ENCODE assay signal across 8 mouse cellular contexts in the genomic region with DNA sequence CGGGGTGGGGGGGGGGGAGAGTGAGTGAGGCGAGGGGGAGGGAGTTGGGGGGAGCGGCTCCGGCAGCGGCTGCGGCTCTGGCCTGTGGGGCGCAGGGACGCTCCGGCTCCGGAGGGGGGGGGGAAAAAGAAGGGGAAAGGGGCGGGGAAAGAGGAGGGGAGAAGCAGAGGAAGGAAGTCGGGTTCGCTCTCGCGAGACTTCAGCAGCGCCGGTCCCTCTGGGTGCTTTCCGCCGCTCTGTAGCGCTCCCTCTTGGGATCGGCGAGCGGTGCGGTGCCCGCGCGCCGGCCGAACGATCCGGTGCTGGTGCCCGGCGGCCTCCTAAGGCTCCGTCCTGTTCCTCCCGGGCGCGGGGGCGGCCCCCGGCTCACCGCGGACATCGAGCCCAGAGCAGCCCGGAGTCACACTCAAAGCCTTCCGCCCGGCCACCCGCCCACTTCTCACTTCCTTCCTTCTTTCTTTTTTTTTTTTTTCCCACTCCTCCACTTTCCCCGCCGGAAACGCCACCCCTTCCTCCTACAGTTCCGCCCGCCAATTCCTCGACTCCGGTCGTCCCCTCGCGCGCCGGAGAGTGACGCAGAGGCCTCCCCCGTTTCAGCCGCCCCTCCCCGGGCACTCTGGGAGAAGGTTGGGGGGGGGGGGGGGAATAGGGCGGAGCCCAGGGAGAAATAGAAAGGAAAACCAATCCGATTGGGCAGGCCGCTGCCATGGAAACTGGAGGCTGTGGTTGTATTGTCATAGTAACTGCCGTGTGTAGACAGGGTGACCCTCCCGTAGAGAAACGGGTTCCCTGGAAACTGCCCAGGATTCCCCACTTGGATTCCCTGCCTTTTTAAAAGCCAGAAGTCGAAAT. TPM values are rescaled to one million over a fixed set of nuclear protein-coding genes. Genes with fewer than 3 reads are reported as not detected.
DNase-seq lines count a peak whose midpoint lies in the region; ATAC-seq and TF ChIP-seq lines count a peak whose summit lies in the region.

No protein-coding gene starts in this region.

- peak overlapping the region; percentile 99 for H3K27ac ChIP-seq in embryonic facial prominence, embryonic 13.5 days
- peak overlapping the region; percentile 100 for H3K27ac ChIP-seq in heart, adult 2 months
- peak overlapping the region; percentile 98 for H3K27ac ChIP-seq in limb, embryonic 13.5 days
- peak overlapping the region; percentile 99 for H3K27ac ChIP-seq in midbrain, embryonic 16.5 days (ENCODE audit: low read length)

- peaks cover 18% of the 10 kb centered on the region for H3K4me1 ChIP-seq in embryonic facial prominence, embryonic 13.5 days
- H3K4me1 ChIP-seq in heart, adult 2 months (ENCODE audit: control insufficient read depth, insufficient read depth, low read length) = peaks cover 5% of the 10 kb centered on the region
- peaks cover 19% of the 10 kb centered on the region for H3K4me1 ChIP-seq in limb, embryonic 13.5 days
- peaks cover 15% of the 10 kb centered on the region for H3K4me1 ChIP-seq in midbrain, embryonic 16.5 days (ENCODE audit: control insufficient read depth, insufficient read depth, low read length)

- peak; percentile 52; the same call in 1 of the 2 replicates for TF ChIP-seq POLR2A in heart, adult 2 months (IDR thresholded peaks at IDR 0.05; ENCODE audit: insufficient read depth, low read depth, low read length)

- no peaks in the 10 kb centered on the region for H3K36me3 ChIP-seq in embryonic facial prominence, embryonic 13.5 days
- peaks cover 4% of the 10 kb centered on the region for H3K36me3 ChIP-seq in heart, adult 2 months (ENCODE audit: control insufficient read depth, insufficient read depth, low read length)
- no peaks in the 10 kb centered on the region for H3K36me3 ChIP-seq in limb, embryonic 13.5 days
- no peaks in the 10 kb centered on the region for H3K36me3 ChIP-seq in midbrain, embryonic 16.5 days (ENCODE audit: control insufficient read depth, insufficient read depth, low read length)

- intact Hi-C loops in heart, adult 2 months (cut with DNase I) = loop anchor here (2.0 to 5.0 kb wide), 2 partner anchors 136 to 429 kb away; a partner anchor contains a TSS

- no peaks in the 10 kb centered on the region for H3K9me3 ChIP-seq in embryonic facial prominence, embryonic 13.5 days
- no peaks in the 10 kb centered on the region for H3K9me3 ChIP-seq in limb, embryonic 13.5 days
- no peaks in the 10 kb centered on the region for H3K9me3 ChIP-seq in midbrain, embryonic 16.5 days (replicated peaks; ENCODE audit: control insufficient read depth, low read length, poor library complexity, severe bottlenecking)

- H3K27me3 ChIP-seq in embryonic facial prominence, embryonic 13.5 days = no peaks in the 10 kb centered on the region
- no peaks in the 10 kb centered on the region for H3K27me3 ChIP-seq in heart, adult 2 months (ENCODE audit: control insufficient read depth, insufficient read depth, low read length)
- H3K27me3 ChIP-seq in limb, embryonic 13.5 days = no peaks in the 10 kb centered on the region
- no peaks in the 10 kb centered on the region for H3K27me3 ChIP-seq in midbrain, embryonic 16.5 days (ENCODE audit: control insufficient read depth, insufficient read depth, low read depth, low read length)

- peak; percentile 97 for DNase-seq in 3134 (ENCODE audit: extremely low read depth, insufficient read length, low spot score)
- peak; percentile 96 to 98 for DNase-seq in adrenal gland, postnatal 36 days
- peak; percentile 93 to 96 for DNase-seq in heart, adult 2 months
- peak; percentile 95 for DNase-seq in kidney, adult 8-10 months
- DNase-seq in spleen, postnatal 10 days (ENCODE audit: low spot score in 2 of 2) = peak; percentile 90 to 94

- under 1% methylated on average over 57 of the region's 69 CpGs for WGBS in embryonic facial prominence, embryonic 13.5 days
- WGBS in heart, adult 2 months = under 1% methylated on average over 60 of the region's 69 CpGs
- under 1% methylated on average over 58 of the region's 69 CpGs for WGBS in limb, embryonic 13.5 days
- WGBS in midbrain, embryonic 16.5 days = under 1% methylated on average over 52 of the region's 69 CpGs

- peak overlapping the region; percentile 89 for H3K4me3 ChIP-seq in embryonic facial prominence, embryonic 13.5 days
- peak overlapping the region; percentile 83 for H3K4me3 ChIP-seq in heart, adult 2 months
- H3K4me3 ChIP-seq in limb, embryonic 13.5 days = peak overlapping the region; percentile 91
- peak overlapping the region; percentile 97 for H3K4me3 ChIP-seq in midbrain, embryonic 16.5 days (ENCODE audit: low read depth, low read length)

- TF ChIP-seq CTCF in heart, adult 2 months (IDR thresholded peaks at IDR 0.05) = peak; percentile 48

- H3K9ac ChIP-seq in embryonic facial prominence, embryonic 13.5 days = peak overlapping the region; percentile 95
- H3K9ac ChIP-seq in heart, adult 2 months (ENCODE audit: low read depth, low read length) = peak overlapping the region; percentile 91
- H3K9ac ChIP-seq in limb, embryonic 13.5 days = peak overlapping the region; percentile 96
- peak overlapping the region; percentile 96 for H3K9ac ChIP-seq in midbrain, embryonic 16.5 days (ENCODE audit: low read depth, low read length)

- TF ChIP-seq EP300 in heart, adult 2 months (IDR thresholded peaks at IDR 0.05; ENCODE audit: insufficient read depth, low read depth, low read length) = no peak

- H3K4me2 ChIP-seq in embryonic facial prominence, embryonic 13.5 days = peak overlapping the region; percentile 96
- H3K4me2 ChIP-seq in limb, embryonic 13.5 days (replicated peaks) = peak overlapping the region; percentile 99
- peak overlapping the region; percentile 97 for H3K4me2 ChIP-seq in midbrain, embryonic 16.5 days (ENCODE audit: low read length)

- H3K79me2 ChIP-seq in heart, adult 2 months (replicated peaks; ENCODE audit: control insufficient read depth, insufficient read depth, low read length) = peaks cover 1% of the 10 kb centered on the region

- ATAC-seq in embryonic facial prominence, embryonic 13.5 days (ENCODE audit: insufficient number of reproducible peaks, insufficient read depth, low FRiP score, low TSS enrichment, low read depth) = peak; percentile 88
- peak; percentile 88 for ATAC-seq in limb, embryonic 13.5 days (ENCODE audit: low FRiP score, low read depth)
- ATAC-seq in midbrain, embryonic 16.5 days = peak; percentile 93

RNA-seq across cellular contexts. Expression of a gene that starts 0.4 kb away (rescaled TPM):
- total RNA-seq in adrenal gland, postnatal 36 days (2021) = 10 to 100 TPM; 55.2 to 69.1 TPM
- 29.5 and 29.8 TPM in 2 replicates for polyA plus RNA-seq in embryonic facial prominence, embryonic 13.5 days (2015; fragmentation: Nextera tagmentation; extraction: Ambion mirVana)
- 10 to 100 TPM; 39.3 TPM for total RNA-seq in heart, adult 2 months (2021)
- 36.0 and 37.3 TPM in 2 replicates for polyA plus RNA-seq in heart, adult 2 months (2012; rRNA removed)
- 28.0 and 29.3 TPM in 2 replicates for polyA plus RNA-seq in limb, embryonic 13.5 days (2015; fragmentation: Nextera tagmentation; extraction: Ambion mirVana)
- polyA plus RNA-seq in midbrain, embryonic 16.5 days (2015; fragmentation: Nextera tagmentation; extraction: Ambion mirVana) = 32.1 and 33.9 TPM in 2 replicates

RNA-seq across cellular contexts. Expression of a gene that starts 51.9 kb away (rescaled TPM):
- total RNA-seq in adrenal gland, postnatal 36 days (2021) = 1 to 10 TPM in 1 of 2 experiments, under 1 TPM in 1; 0.93 to 1.2 TPM
- polyA plus RNA-seq in embryonic facial prominence, embryonic 13.5 days (2015; fragmentation: Nextera tagmentation; extraction: Ambion mirVana) = 1.3 and 1.5 TPM in 2 replicates
- under 1 TPM; 0.66 to 0.89 TPM for total RNA-seq in heart, adult 2 months (2021)
- polyA plus RNA-seq in heart, adult 2 months (2012; rRNA removed) = 0.29 and 0.61 TPM in 2 replicates
- polyA plus RNA-seq in limb, embryonic 13.5 days (2015; fragmentation: Nextera tagmentation; extraction: Ambion mirVana) = 0.91 and 1.5 TPM in 2 replicates
- 92.9 and 95.8 TPM in 2 replicates for polyA plus RNA-seq in midbrain, embryonic 16.5 days (2015; fragmentation: Nextera tagmentation; extraction: Ambion mirVana)

Comparison
In these comparisons a context has a peak if more than half of its experiments do, and no peak if none do; other contexts are left out.
1. Peak in every context shown above with its lines: DNase-seq, ATAC-seq, H3K4me3 ChIP-seq and H3K27ac ChIP-seq.
2. RNA of a gene that starts 51.9 kb away (polyA plus RNA-seq): 92.9 to 95.8 TPM in midbrain, embryonic 16.5 days; 0.91 to 1.5 TPM in limb, embryonic 13.5 days, 1.3 to 1.5 TPM in embryonic facial prominence, embryonic 13.5 days and 0.29 to 0.61 TPM in heart, adult 2 months; every median in the first group is over 10 times any median in the second.